Mouse (Mus musculus) neutrophil, adult 5-6 weeks (primary cell): ENCODE data around the gene Tmem206. TPM values are rescaled to one million over a fixed set of nuclear protein-coding genes. Genes with fewer than 3 reads are reported as not detected.

Source experiments
- ATAC-seq: fragments of 151-379, 151-347 bp; 2 replicates; pipeline ENCODE4 v1.8.0; 2017; ENCODE audit warnings: mild to moderate bottlenecking, moderate TSS enrichment; ENCODE audit not compliant: insufficient number of reproducible peaks, poor library complexity, low FRiP score, severe bottlenecking; ENCODE audit errors: extremely low read depth
- total RNA-seq: library from RNA; stranded (forward); fragments of 200-1000 nt; gene quantifications from 2 replicates; pipeline ENCODE4 v1.2.3, GENCODE M21; 2017

Gene Tmem206
- total RNA-seq, 1 experiment from 2014 or later, result 19.2 TPM

DNA sequence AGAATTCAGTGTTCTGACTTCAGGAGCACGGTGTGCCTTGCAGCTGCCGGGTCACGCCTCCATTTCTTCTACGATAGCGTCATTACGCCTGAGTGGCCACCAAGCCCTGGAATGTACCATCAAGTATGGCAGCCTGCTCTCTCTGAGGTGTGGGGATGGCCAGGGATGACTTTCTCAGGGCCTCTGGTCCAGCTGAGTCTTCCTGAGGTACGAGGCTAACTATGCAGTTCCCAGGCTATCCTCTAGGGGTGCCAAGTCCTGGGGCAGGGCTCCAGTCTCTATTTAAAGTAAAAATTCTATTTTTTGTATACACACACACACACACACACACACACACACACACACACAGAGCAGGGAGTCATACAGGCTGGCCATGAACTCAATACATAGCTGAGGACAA lies 20.1 kb upstream of the Tmem206 start:
- peak; percentile 51; the same call in 1 of the 2 replicates for ATAC-seq

DNA sequence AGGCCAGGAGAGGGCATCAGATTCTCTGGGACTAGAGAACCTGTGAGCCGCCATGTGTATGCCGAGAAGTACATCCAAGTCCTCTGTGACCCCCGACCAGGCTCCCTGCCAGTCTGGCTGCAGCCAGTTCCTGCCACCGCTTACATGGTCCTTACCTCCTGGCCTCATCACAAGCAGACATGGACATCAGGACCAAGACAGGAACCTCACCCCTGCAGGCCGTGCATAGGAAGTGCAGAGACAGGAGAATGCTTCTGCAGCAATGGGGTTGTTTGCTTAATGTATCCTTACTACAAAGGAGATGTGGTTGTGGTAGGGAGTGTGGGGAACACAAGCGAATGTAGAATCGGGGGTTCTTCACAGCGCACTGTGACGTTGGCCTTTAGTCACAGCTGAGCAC lies 19.4 kb upstream of the Tmem206 start:
- no peak for ATAC-seq

DNA sequence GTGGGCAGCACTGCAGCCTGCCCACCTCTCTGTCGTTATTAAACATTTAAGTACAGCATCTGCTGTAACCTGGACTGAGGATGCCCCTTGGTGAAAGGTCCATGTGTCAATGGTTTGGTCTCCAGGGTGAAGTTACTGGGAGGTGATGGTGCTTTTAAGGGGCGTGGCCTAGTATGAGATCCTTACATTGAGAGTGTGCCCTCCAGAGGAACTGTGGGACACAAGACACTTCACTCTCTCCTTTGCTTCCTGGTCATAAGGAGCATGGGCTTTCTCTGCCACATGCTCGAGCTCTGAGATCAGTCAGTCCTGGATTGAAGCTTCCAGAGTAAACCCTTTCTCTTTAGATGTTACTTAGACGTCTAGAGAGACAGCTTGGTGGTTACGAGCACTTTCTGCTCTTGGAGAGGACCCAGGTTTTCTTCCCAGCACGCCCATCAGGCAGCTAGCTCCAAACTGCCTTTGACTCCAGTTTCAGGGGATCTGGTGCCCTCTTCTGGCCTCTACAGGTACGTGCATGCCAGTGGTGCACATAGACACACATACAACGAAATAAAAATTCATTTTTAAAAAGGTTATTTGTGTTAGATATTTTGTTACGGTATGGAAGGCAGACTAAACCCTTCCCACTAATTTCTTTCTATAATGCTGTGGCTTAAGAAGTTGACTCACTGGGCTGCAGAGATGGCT lies 17.8 kb upstream of the Tmem206 start:
- no peak for ATAC-seq

DNA sequence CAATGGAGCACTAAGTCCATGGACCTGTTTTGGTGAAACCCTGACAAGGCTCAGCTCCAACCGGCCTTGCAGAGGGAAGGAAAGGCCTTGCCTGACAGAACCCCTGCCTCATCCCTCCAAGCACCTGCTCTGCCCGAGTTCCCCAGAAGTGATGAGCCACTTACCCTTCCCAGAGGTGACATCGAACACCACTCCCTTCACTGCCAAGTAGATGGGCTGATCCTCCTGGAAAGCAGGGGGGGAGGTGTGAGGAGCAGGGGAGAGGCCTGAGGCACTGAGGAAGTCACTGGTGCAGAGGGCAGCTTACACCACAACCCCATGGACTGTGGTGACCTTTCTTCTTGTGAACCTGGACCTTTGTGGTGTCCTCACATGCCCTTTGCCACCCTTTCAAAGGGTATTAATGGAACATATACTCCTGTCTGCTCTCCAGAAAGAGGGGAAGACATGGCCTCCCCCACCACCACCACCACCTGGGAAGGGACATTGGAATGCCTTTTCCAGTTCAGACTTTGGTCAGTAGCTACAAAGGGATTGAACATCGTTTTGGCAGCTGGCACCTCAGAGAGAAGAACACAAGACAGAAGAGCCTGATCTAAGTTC lies 14.3 kb upstream of the Tmem206 start:
- no peak for ATAC-seq

DNA sequence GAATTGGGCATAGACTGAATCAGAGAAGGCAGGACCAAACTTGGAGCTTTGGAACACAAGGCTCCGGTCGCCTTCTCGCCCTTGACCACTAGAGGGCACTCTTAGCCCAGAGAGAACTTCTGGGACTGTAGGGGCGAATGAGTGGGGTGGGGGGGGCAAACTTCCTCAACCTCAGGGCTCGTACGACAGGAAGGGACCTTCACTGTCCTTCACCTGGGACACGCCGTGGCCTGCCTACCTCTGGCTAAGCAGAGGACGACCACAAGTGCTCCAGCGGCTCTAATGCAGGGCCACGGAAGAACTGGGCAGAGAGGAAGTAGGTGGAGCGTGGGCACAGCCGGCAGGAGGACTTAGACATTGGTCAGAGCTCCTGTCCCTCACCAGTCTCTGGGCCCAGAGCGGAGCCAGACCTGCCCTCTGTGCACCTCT lies 13.2 kb upstream of the Tmem206 start:
- ATAC-seq, result peak; percentile 93

DNA sequence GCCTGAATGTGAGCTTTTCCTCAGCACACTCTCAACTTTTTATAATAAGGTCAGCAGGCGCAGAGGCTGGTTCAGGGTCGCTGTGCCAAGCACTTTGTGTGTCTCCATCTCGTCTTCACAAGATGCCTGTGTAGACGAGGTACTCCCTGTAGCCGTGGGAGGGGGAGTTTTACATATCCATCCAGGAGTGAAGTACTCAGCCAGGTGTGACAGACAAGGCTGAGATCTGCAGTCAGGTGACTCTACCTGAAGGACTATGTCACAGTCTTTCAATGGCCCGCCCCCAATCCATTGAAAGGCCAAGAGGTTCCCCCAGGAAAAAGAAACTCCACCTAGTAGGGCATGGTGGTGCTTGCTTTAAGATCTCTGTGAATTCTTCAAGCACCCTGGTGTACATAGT lies 12.6 kb upstream of the Tmem206 start:
- ATAC-seq, result no peak

DNA sequence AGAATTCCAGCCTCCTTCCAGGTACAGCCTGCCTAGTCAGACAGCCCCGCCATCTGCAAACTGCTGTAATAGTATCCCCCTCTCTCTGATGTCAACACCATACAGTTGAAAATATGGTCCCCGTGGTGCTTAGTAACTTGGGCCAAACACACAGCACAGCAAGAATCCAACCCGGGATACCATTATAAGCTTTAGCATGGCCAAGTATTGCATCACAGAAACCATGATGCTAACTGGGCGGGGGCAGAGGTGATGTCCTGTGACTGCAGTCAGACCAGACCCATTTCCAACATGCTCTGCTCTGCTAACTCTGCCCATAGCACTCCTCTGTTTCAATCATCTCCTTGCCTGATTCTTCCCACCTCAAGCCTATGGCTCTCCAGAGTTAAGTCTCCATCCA lies 11.8 kb upstream of the Tmem206 start:
- ATAC-seq, result no peak

DNA sequence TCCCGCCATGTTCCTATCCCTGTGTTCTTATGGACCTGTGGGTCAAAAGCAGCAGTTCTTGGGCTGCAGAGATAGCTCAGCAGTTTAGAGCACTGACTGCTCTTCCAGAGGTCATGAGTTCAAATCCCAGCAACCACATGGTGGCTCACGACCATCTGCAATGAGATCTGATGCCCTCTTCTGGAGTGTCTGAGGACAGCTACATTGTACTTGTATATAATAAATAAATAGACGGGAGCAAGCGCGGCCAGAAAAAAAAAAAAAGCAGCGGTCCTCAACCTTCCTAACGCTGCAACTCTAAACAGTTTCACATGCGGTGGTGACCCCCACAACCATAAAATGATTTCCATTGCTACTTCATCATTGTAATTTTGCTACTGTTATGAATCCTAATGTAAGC lies 8.9 kb upstream of the Tmem206 start:
- ATAC-seq, result no peak

DNA sequence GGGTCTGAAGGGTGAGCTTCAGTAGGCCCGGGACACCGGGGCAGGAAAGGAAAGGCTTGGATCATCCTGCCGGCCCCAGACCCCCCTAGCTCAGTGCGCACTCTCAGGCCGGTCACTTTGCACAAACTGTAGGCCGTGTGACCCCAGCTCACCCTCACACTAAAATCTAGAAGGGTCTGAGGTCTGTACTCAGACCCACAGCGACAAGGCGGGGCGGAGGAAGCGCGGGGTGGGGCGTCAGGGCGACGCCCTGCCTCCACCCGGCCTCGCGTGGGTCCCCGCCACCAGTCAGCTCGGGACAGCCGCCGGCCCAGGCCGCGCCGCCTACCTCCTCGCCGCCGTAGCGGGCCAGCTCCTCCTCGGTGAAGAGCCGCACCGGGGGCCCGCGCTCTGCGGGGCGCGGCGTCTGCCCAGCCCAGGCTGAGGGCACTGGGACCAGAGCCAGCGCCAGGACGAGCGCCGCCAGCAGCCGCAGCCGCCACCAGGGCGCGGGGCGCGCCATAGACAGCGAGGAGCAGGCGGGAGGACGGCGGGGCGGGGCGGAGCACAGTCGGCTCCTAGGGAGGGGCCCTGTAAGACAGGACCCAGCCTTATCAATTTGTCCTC lies 8.0 kb upstream of the Tmem206 start, which contains the start of gene Nenf:
Gene Nenf (minus strand): TSS at position 604 of the 606 bp plus-strand sequence.
- peak; percentile 57 for ATAC-seq

DNA sequence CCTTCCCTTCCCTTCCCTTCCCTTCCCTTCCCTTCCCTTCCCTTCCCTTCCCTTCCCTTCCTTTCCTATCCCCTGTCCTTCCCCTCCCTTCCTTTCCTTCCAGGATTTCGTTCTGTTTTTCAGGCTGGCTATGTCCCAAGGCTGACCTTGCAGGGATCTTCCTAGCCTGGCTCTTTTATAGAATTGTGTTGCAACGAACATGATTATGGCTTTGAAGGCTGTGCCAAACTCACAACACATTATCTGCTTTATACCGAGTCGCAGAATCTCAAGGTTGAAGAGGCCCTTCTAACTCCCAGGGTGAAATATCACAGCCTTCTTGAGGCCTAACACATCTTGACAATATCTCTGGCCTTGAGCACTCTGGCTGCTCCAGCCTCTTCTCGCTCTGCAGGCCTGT lies 7.0 kb upstream of the Tmem206 start:
- no peak for ATAC-seq

DNA sequence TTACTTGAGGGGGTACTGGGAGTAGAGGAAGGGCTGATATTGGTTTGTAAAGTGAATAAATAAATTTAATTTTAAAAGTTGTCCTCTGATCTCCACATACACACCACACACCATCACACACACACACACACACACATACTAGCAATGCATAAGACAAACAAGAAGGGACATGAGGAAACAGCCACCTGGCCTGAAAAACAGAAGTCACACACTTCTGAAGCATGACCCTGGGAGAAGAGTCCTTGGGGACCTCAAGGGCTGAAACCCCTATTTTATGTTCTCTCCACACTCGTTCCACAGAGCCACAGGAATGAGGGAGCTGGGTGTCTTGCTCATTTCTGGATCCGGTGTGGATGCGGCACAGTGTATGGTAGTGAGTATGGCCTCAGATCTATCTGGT lies 2.3 kb upstream of the Tmem206 start:
- ATAC-seq, result peak; percentile 21; the same call in 1 of the 2 replicates

DNA sequence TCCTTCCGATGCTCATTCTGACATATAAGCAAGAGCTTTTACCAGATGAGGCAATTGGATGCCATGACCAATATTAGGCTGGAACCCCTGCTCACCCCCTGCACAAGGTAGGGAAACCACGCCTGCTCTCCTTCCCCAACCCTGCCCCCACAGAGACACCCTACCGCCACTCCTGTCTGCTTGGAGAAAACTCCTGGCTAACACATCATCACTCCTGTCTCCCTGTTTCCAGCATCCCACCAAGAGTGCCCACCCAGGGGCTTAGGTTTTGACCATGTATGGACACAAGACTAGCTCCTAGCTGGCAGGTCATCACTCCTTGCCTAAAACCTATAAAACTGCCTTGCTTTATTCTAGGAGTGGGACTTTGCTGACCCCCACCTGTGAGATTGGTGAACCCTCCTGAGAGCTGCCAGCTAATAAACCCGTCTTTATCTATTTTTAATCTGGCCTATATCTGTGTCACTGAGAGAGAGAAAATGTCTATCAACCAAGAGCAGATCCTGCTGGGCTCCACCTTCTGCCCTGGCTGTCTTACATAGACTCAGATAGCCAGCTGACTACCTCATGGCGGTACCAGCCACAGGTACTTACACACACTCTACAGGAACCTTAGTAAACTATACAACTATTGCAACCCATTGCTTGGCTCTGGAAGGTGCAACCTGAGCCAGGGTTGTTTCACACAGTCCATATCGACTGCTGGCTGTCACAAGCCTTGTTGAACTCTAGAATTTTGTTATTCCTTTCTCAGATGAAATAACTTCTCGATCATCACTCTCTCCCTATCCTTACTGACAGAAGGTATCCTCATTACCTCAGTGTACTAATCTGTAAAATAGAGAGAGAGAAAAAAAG lies 750 bp upstream of the Tmem206 start:
- no peak for ATAC-seq

DNA sequence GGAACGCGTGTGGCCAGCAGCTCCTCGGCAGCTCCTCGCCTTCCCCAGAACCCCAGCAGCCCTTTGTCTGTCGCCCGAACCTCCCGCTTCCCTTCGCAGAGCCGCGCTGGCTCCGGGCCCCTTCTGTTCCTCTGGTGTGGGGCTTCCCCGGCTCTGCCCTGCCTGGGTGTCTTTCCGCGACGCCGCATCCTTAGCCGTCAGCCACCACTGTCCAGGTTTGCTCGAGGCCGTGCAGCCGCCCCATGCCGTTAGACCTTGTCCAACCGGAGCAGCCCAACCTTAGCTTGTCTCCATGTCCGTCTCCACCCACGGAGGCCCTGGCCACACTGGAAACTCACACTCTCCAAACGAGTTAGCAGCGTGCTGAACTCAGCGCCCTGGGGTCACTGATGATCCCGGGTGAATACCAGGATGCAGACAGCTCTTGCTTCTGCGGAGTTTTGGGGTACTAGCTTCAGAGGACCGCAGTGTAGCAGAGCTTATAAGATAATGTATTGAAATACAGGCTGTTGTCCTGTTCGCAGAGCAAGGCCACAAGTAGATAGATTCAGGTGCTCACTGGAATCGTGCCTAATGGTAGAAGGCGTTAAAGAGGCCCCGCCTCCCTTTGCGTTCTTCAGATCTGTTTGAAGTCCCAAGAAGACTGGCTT lies 646 bp downstream of the Tmem206 start:
- peak; percentile 24; the same call in 1 of the 2 replicates for ATAC-seq

DNA sequence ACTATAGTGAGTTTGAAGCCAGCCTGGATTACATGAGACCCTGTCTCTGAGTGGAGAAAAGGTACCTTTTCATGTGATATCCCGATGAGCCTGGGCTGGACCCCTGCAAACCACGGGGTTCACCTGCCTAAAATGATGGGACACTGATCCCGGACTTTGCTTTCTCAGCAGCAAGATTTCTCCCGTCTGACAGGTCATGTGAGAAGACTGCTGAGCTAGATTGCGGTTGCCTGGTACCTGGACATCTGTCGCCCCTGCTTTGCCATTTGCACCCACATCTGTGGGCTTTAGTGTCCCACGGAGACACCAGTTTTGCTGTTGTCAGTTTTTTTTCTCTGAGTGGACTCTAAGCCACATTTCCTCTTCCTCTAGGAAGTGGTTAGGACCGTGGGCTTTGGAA lies 1.5 kb downstream of the Tmem206 start:
- ATAC-seq, result no peak

DNA sequence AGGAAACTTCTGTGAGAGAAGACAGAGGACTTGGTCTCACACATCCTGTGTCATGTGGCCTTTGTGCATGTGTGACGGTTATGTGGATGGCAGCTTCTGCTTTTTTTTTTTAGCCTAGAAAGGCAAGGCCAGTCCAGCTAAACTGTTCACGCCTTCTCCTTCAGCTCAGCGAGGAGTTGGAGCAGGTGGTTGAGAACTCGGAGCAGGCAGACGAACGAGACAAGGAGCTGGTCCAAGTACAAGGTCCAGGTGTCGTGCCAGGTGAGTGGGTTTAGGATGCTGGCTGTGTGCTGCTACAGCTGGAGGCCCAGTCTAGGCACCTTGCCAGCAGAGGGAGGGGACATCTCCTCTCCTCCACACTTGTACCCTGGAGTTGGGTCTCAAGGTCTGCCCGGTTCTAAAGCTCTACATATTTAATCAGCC lies 2.3 kb downstream of the Tmem206 start:
- peak; percentile 24; the same call in 1 of the 2 replicates for ATAC-seq

DNA sequence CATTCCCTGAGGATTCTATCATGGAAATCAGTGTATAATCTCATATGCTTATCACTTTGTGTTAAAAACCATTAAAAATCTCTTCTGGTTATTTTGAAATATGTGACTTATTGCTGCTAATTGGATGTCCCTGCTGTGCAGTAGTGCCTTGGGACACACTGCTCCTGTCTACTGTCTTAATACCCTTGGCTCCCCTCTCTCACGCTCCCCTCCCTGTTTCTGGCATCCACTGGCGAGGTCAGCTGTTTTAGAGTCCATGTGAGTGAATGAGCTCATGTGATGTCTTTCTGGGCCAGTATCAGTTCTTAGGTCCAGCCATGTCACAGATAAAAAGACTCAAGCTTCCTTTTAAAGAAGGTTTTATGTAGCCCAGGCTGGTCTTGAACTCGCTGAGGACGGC lies 4.6 kb downstream of the Tmem206 start:
- ATAC-seq, result no peak

DNA sequence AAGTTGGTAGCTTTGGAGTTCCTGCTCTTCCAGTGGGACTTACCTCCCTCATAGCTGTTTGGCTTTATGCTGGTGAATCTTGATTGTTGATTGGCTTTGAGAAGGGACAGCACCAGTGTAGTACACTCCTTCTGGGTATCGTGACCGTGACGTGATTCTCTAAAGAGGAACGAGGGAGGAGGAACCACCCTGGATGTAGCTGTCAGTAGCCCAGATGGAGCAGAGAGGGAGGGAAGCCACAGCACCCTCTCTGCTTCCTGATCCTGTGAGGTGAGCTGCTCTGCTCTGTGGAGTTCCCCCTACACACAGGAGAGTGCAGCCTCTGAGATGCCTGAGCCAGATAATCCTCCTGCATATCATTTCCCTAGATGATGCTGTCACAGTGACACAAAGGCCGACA lies 8.8 kb downstream of the Tmem206 start:
- peak; percentile 79 for ATAC-seq

DNA sequence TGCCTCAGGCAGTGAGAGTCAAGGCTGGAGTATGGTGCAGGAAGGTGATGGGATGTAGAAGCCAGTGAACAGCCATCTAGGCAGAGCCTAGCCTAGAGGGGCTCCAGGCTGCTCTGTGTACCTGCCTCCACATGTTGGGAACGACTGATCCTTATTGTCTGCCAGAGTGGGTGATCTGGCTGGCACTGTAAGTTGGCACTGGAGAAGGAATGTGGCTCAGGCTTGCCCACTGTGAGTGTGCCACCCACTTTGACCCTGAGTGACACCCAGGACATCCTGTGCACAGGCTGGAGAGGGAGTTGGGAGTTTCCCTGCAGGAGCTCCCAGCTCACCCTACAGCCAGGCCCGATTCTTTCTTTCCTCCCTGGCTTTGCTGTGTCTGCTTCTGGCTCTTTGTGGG lies 14.2 kb downstream of the Tmem206 start:
- ATAC-seq, result no peak

DNA sequence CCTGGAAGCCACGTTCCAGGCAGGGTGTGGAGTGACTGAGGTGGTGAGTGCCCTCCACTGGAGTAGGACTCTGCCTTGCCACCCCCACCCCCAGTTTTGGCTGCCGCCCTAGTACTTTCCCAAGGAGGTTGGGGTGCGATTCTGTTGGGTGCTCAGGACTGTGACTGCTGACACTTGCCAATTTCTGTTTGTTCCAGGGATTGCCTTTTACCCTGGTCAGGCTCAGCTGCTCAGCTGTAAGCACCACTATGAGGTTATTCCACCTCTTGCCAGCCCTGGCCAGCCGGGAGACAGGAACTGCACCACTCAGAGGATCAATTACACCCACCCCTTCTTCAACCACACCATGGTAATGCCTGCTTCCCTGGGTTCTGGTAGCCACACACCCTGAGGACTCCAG lies 14.8 kb downstream of the Tmem206 start:
- ATAC-seq, result no peak
